Mouse (Mus musculus) left cerebral cortex, adult 11 months (tissue): ENCODE data around the gene Tbrg1.

ENCODE experiments used
- DNase-seq: peaks from one replicate; pipeline ENCODE4 v3.0.0; 2022; ENCODE audit warnings: low spot score

The Tbrg1 gene

GRCm38 (mm10) chr9:37656931-37657481, at the start of gene Tbrg1:
Gene Tbrg1, minus strand, starts transcription at chr9:37657312.
- DNase-seq = peak; percentile 58

GRCm38 (mm10) chr9:37689970-37690686, 33.0 kb upstream of the Tbrg1 start:
- no peak for DNase-seq

- DNase-seq = no peak
Observed at GRCm38 (mm10) chr9:37687941-37688303, 30.8 kb upstream of the Tbrg1 start.

- no peak for DNase-seq
Observed at GRCm38 (mm10) chr9:37687288-37687940, 30.3 kb upstream of the Tbrg1 start.

GRCm38 (mm10) chr9:37681123-37681522, 24.0 kb upstream of the Tbrg1 start:
- no peak for DNase-seq

- no peak for DNase-seq
Observed at GRCm38 (mm10) chr9:37675287-37675686, 18.2 kb upstream of the Tbrg1 start.

GRCm38 (mm10) chr9:37670261-37670660, 13.1 kb upstream of the Tbrg1 start:
- DNase-seq = no peak

- no peak for DNase-seq
Observed at GRCm38 (mm10) chr9:37669678-37670077, 12.6 kb upstream of the Tbrg1 start.

- no peak for DNase-seq
Observed at GRCm38 (mm10) chr9:37669115-37669514, 12.0 kb upstream of the Tbrg1 start, which contains the start of gene Panx3. Gene Panx3, minus strand, starts transcription at chr9:37669235.

GRCm38 (mm10) chr9:37666045-37666444, 8.9 kb upstream of the Tbrg1 start:
- DNase-seq = no peak

- DNase-seq = no peak
Observed at GRCm38 (mm10) chr9:37664604-37665003, 7.5 kb upstream of the Tbrg1 start.

- DNase-seq = no peak
Observed at GRCm38 (mm10) chr9:37663210-37663609, 6.1 kb upstream of the Tbrg1 start.

- DNase-seq = no peak
Observed at GRCm38 (mm10) chr9:37659413-37659812, 2.3 kb upstream of the Tbrg1 start.

- no peak for DNase-seq
Observed at GRCm38 (mm10) chr9:37656439-37656881, 652 bp downstream of the Tbrg1 start.

GRCm38 (mm10) chr9:37655961-37656360, 1.2 kb downstream of the Tbrg1 start:
- DNase-seq = no peak

GRCm38 (mm10) chr9:37653836-37654235, 3.3 kb downstream of the Tbrg1 start:
- no peak for DNase-seq

- no peak for DNase-seq
Observed at GRCm38 (mm10) chr9:37650639-37651038, 6.5 kb downstream of the Tbrg1 start.

- no peak for DNase-seq
Observed at GRCm38 (mm10) chr9:37646246-37646645, 10.9 kb downstream of the Tbrg1 start.

- DNase-seq = no peak
Observed at GRCm38 (mm10) chr9:37638721-37639120, 18.4 kb downstream of the Tbrg1 start.

GRCm38 (mm10) chr9:37636800-37637542, 20.1 kb downstream of the Tbrg1 start:
- no peak for DNase-seq

- no peak for DNase-seq
Observed at GRCm38 (mm10) chr9:37636335-37636734, 20.8 kb downstream of the Tbrg1 start.

- DNase-seq = no peak
Observed at GRCm38 (mm10) chr9:37634269-37634668, 22.8 kb downstream of the Tbrg1 start.

GRCm38 (mm10) chr9:37632305-37632704, 24.8 kb downstream of the Tbrg1 start:
- no peak for DNase-seq
